Mouse (Mus musculus) forebrain, embryonic 10.5 days (tissue): ENCODE results near the gene Chrna3. TPM values are rescaled to one million over a fixed set of nuclear protein-coding genes. Genes with fewer than 3 reads are reported as not detected.

Experiments
- DNase-seq: peaks from one replicate; pipeline ENCODE4 v3.0.0-alpha.2; 2017; ENCODE audit warnings: low spot score; ENCODE audit errors: extremely low spot score
- H3K27ac ChIP-seq: fragments of 300-500 bp; sonication (generic); 2 replicates; pipeline ENCODE4 v1.5.1; 2016; ENCODE audit warnings: mild to moderate bottlenecking
- H3K27me3 ChIP-seq: fragments of 300-500 bp; sonication (generic); 2 replicates; pipeline ENCODE4 v1.6.1; 2016; ENCODE audit warnings: mild to moderate bottlenecking; ENCODE audit not compliant: poor library complexity, severe bottlenecking
- H3K36me3 ChIP-seq: fragments of 300-500 bp; sonication (generic); replicated peaks from 2 replicates; pipeline ENCODE4 v1.6.1; 2016; ENCODE audit warnings: mild to moderate bottlenecking, moderate library complexity
- H3K4me1 ChIP-seq: fragments of 300-500 bp; sonication (generic); 2 replicates; pipeline ENCODE4 v1.6.1; 2016
- H3K4me3 ChIP-seq: fragments of 300-500 bp; sonication (generic); 2 replicates; pipeline ENCODE4 v1.5.1; 2016; ENCODE audit warnings: mild to moderate bottlenecking, moderate library complexity
- H3K9me3 ChIP-seq: fragments of 300-500 bp; sonication (generic); 2 replicates; pipeline ENCODE4 v1.6.1; 2016; ENCODE audit warnings: mild to moderate bottlenecking, moderate library complexity
- WGBS: fragments of 180-500 bp; shearing (Covaris S2); methylation state at CpG from one replicate; pipeline ENCODE4 v1.1.7; 2016; 5-methylcytosine and 5-hydroxymethylcytosine counted together
- polyA plus RNA-seq: library from polyadenylated mRNA; unstranded; fragments of >200 nt; fragmentation: Nextera tagmentation; extraction: Ambion mirVana; gene quantifications from 2 replicates; pipeline ENCODE4 v1.2.1, GENCODE M21; 2016

The Chrna3 gene
- 4.9 and 5.4 TPM in 2 replicates for polyA plus RNA-seq

DNA sequence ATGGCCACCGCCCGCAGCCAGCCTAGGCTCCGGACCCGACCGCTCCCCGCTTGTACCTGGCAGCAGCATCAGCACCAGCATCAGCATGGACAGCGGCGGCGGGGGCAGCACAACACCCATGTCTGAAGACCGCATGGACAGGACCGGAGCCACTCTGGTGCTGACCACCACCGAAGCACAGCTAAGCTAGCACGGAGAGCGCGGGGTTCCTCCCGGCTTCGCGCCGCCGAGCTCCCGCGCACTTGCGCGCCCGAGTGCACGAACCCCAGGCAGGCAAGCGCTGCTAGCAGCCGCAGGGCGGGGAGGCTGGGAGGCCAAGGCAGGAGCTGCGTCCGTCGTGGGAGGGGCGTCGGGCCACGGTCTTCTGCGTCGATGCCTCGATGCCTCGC lies at the start of gene Chrna3:
Chrna3 (minus strand) TSS at position 288 of the 389 bp plus-strand sequence.
- peak within 1 kb of the TSS; percentile 40 for H3K27ac ChIP-seq
- 0% methylated on average over 39 of the region's 39 CpGs for WGBS

GRCm38 (mm10) chr9:55067965-55068265 lies 41.6 kb upstream of the Chrna3 start:
- peaks cover 14% of the 10 kb centered on the region for H3K27me3 ChIP-seq
- H3K36me3 ChIP-seq: no peaks in the 10 kb centered on the region
- no peaks in the 10 kb centered on the region for H3K9me3 ChIP-seq
- no peak overlapping the region for H3K4me3 ChIP-seq
- peaks cover 34% of the 10 kb centered on the region for H3K4me1 ChIP-seq
- WGBS: 39% methylated on average over 5 of the region's 5 CpGs
- H3K27ac ChIP-seq: peak overlapping the region; percentile 70
- DNase-seq: no peak

More for the DNA sequence above, at the start of gene Chrna3:
- Histone ChIP-seq H3K4me1 (peaks cover 27% of the 10 kb centered on the region), H3K36me3 (no peaks in the 10 kb centered on the region), H3K27me3 (peaks cover 51% of the 10 kb centered on the region), H3K4me3 (peak within 1 kb of the TSS; percentile 55), H3K9me3 (no peaks in the 10 kb centered on the region)
- peak; percentile 49 for DNase-seq

DNA sequence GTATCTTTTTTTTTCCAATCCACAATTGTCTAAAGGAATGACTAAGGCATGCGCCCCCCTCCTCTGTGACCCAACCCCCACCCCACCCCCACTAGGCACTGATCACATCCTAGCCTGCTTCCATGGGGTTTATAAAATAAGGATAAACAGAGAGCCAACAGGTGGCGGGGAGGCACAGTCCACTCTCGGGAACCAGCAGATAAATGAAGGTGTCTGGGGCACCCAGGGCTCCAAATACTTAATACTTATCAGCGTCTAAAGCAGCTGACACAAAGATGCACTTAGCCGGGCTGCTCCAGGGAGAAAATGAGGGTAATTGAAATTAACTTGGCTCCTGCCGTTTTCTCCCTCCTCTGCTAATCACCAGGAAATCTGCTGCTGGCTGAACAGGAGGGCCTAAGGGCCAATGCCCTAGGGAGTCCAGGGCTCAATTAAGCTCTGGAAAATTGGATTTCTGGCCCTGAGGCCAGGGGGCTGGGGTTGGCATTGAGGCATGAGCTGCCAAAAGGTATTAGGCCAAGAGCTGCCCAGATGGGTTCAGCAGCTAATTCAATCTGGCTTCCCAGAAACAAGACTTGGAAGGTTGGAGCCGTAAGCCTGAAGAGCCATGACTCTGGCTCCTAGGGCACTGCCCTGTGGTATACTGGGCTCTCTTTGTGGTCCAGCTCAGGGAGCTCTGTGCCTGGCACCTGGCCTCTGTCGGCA lies 41.0 kb upstream of the Chrna3 start:
- no peaks in the 10 kb centered on the region for H3K36me3 ChIP-seq
- no peaks in the 10 kb centered on the region for H3K9me3 ChIP-seq
- H3K27me3 ChIP-seq: peaks cover 14% of the 10 kb centered on the region
- H3K4me1 ChIP-seq: peaks cover 34% of the 10 kb centered on the region
- peak overlapping the region; percentile 70 for H3K27ac ChIP-seq
- peak; percentile 53 for DNase-seq
- WGBS: 13% methylated on average over 8 of the region's 8 CpGs
- no peak overlapping the region for H3K4me3 ChIP-seq

DNA sequence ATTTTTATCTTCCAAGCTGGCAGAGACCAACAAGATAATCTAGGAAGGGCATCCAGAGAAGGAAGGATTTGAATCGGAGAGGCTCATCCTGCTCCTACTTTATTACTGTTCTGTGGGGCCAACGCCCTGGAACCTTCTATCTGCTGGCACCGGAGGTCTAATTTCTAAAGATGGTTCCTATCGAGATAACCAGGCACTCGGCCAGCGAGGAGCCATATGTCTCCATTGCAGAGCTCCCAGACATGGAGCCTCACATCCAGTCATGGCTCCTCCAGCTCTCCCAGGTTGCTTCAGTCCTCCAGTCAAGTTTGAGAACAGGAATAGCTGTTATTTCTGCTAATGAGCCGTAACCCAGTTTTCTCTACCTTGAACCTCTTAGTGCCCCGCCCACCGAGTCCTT lies 38.9 kb upstream of the Chrna3 start:
- H3K27me3 ChIP-seq: peaks cover 14% of the 10 kb centered on the region
- H3K9me3 ChIP-seq: no peaks in the 10 kb centered on the region
- no peak overlapping the region for H3K27ac ChIP-seq
- DNase-seq: no peak
- no peaks in the 10 kb centered on the region for H3K36me3 ChIP-seq
- H3K4me1 ChIP-seq: peaks cover 34% of the 10 kb centered on the region
- WGBS: 92% methylated on average over 9 of the region's 9 CpGs
- H3K4me3 ChIP-seq: no peak overlapping the region

- no peak overlapping the region for H3K27ac ChIP-seq
- DNase-seq: no peak
- 0 out of 2 replicates have a peak, but pooled peaks cover 3% of the 10 kb centered on the region for H3K4me1 ChIP-seq
- H3K36me3 ChIP-seq: no peaks in the 10 kb centered on the region
- no peaks in the 10 kb centered on the region for H3K9me3 ChIP-seq
- 93% methylated on average over 4 of the region's 4 CpGs for WGBS
- no peak overlapping the region for H3K4me3 ChIP-seq
- H3K27me3 ChIP-seq: no peaks in the 10 kb centered on the region
These were observed 31.7 kb upstream of the Chrna3 start for GRCm38 (mm10) chr9:55058067-55058466.

DNA sequence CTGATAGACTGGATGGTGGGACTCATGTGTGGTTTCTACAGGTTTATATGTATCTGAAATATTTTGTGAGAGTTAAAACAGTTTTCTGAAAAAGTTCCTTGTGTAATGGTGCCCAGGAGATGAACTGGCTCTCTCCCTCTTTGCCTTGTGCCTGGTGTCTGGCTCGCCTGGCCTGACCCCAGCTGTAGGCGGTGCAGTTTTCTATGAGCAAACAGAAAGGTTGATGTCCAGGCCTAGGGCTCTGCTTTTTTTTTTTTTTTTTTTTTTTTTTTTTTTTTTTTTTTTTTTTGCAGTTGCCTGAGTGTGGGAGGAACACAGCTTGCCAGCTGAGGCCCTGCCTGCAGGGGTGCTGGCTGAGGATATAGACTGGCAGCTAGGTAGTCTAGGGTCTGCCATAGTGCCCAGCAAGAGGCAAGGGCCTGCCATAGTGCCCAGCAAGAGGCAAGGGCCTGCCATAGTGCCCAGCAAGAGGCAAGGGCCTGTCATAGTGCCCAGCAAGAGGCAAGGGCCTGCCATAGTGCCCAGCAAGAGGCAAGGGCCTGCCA lies 29.1 kb upstream of the Chrna3 start:
- Histone ChIP-seq H3K36me3 (no peaks in the 10 kb centered on the region), H3K4me1 (0 out of 2 replicates have a peak, but pooled peaks cover 3% of the 10 kb centered on the region), H3K9me3 (no peaks in the 10 kb centered on the region), H3K27me3 (no peaks in the 10 kb centered on the region), H3K4me3 (no peak overlapping the region), H3K27ac (no peak overlapping the region)
- WGBS: 75% methylated on average over 2 of the region's 2 CpGs
- DNase-seq: no peak

- peaks cover 31% of the 10 kb centered on the region for H3K4me1 ChIP-seq
- under 1% methylated on average over 23 of the region's 23 CpGs for WGBS
- DNase-seq: peak; percentile 47
- no peaks in the 10 kb centered on the region for H3K9me3 ChIP-seq
- H3K27ac ChIP-seq: peak within 1 kb of the TSS; percentile 80
- peaks cover 22% of the 10 kb centered on the region; the same call in 1 of the 2 replicates for H3K27me3 ChIP-seq
- no peaks in the 10 kb centered on the region for H3K36me3 ChIP-seq
- peak within 1 kb of the TSS; percentile 71 for H3K4me3 ChIP-seq
These were observed 22.0 kb upstream of the Chrna3 start, which contains the start of gene Chrnb4 for GRCm38 (mm10) chr9:55048211-55048880. TSS of gene Chrnb4 (minus strand) at chr9:55048779.

GRCm38 (mm10) chr9:55046764-55047163 lies 20.4 kb upstream of the Chrna3 start:
- Histone ChIP-seq H3K9me3 (no peaks in the 10 kb centered on the region), H3K27ac (no peak overlapping the region), H3K36me3 (no peaks in the 10 kb centered on the region), H3K27me3 (peaks cover 22% of the 10 kb centered on the region; the same call in 1 of the 2 replicates), H3K4me1 (peaks cover 31% of the 10 kb centered on the region), H3K4me3 (no peak overlapping the region)
- no peak for DNase-seq
- WGBS: 2% methylated on average over 3 of the region's 3 CpGs

- Histone ChIP-seq H3K4me3 (no peak overlapping the region), H3K27ac (no peak overlapping the region), H3K4me1 (peaks cover 32% of the 10 kb centered on the region), H3K36me3 (no peaks in the 10 kb centered on the region), H3K27me3 (peaks cover 22% of the 10 kb centered on the region; the same call in 1 of the 2 replicates), H3K9me3 (no peaks in the 10 kb centered on the region)
- WGBS: 88% methylated on average over 2 of the region's 2 CpGs
- DNase-seq: no peak
These were observed 18.6 kb upstream of the Chrna3 start for GRCm38 (mm10) chr9:55045001-55045400.

DNA sequence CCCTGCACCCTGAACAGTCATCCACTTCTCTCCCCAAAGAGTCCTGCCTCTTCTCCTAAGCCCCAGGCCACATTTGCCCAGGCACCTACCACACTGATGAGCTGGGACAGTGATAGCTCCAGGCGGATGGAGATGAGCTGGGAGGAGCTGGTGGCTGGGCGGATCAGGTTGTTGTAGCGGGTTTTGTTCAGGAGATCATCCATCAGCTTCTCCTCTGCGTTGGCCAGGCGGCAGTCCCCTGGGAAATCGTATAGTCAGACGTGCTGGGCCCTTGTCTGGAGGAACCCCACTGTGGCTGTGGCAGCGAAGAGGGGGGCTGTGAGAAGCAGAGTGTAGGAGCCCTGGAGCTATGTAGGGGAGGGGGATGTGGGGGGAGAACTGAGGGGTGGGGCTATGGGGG lies 17.3 kb upstream of the Chrna3 start:
- DNase-seq: no peak
- H3K9me3 ChIP-seq: no peaks in the 10 kb centered on the region
- H3K4me1 ChIP-seq: peaks cover 28% of the 10 kb centered on the region
- whole genome bisulfite sequencing: 16% methylated on average over 8 of the region's 8 CpGs
- H3K27ac ChIP-seq: 0 out of 2 replicates have a peak overlapping the region, but pooled peaks have one; percentile 11
- peaks cover 18% of the 10 kb centered on the region; the same call in 1 of the 2 replicates for H3K27me3 ChIP-seq
- no peaks in the 10 kb centered on the region for H3K36me3 ChIP-seq
- peak overlapping the region; percentile 20 for H3K4me3 ChIP-seq

GRCm38 (mm10) chr9:55041389-55041788 lies 15.0 kb upstream of the Chrna3 start:
- Histone ChIP-seq H3K27ac (no peak overlapping the region), H3K4me3 (no peak overlapping the region), H3K9me3 (no peaks in the 10 kb centered on the region), H3K4me1 (peaks cover 14% of the 10 kb centered on the region), H3K36me3 (no peaks in the 10 kb centered on the region), H3K27me3 (0 out of 2 replicates have a peak, but pooled peaks cover 5% of the 10 kb centered on the region)
- WGBS: 70% methylated on average over 2 of the region's 2 CpGs
- DNase-seq: no peak

DNA sequence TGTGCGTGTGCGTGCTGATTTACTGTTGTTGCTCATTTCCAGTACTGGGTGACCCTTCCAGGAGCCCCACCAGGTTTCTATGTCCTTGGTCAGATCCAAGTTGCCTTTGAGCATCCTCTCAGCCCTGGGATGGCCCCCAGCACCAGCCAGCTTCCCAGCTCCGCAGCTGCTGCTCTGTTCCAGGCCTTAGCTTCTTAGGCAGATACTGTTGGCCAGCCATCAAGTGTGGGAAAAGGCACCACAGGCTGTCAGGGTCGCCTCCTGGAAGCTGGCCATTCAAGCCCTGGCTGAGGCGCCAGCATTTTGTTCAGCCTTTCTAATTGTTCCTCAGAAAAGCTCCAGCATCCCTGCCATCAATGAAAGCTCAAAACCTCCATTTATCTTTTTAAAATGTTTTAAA lies 13.6 kb upstream of the Chrna3 start:
- WGBS: 69% methylated on average over 5 of the region's 5 CpGs
- Histone ChIP-seq H3K27me3 (0 out of 2 replicates have a peak, but pooled peaks cover 5% of the 10 kb centered on the region), H3K4me1 (peaks cover 14% of the 10 kb centered on the region), H3K4me3 (no peak overlapping the region), H3K27ac (no peak overlapping the region), H3K9me3 (no peaks in the 10 kb centered on the region), H3K36me3 (no peaks in the 10 kb centered on the region)
- no peak for DNase-seq

DNA sequence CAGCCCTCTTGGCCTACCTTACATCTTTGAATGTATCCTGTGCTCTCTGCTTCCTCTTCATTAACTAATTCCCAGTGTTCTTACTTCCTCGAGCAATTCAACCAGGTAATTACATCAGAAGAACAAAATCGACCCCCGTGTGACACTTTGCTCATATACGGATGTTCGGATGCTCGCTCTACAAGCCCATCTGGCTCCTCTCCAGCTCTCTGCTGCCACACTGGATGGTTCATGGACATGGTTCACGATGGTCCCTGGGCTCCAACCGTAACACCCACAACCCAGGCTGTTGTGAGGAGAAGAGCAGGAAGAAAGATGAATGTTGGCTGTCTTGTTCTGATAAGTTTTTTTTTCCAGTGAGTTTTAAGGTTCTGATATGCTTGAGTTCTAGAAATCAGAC lies 12.6 kb upstream of the Chrna3 start:
- H3K4me3 ChIP-seq: no peak overlapping the region
- peaks cover 8% of the 10 kb centered on the region for H3K4me1 ChIP-seq
- DNase-seq: no peak
- H3K27me3 ChIP-seq: 0 out of 2 replicates have a peak, but pooled peaks cover 4% of the 10 kb centered on the region
- H3K27ac ChIP-seq: no peak overlapping the region
- H3K36me3 ChIP-seq: no peaks in the 10 kb centered on the region
- 86% methylated on average over 8 of the region's 8 CpGs for WGBS
- no peaks in the 10 kb centered on the region for H3K9me3 ChIP-seq
